Mouse (Mus musculus) stomach, embryonic 15.5 days (tissue): Measurements from ENCODE around the gene Lmntd1. TPM values are rescaled to one million over a fixed set of nuclear protein-coding genes. Genes with fewer than 3 reads are reported as not detected.

Experiments
- ATAC-seq: fragments of 200-750 bp; cut with Nextera tagmentation; 2 replicates; pipeline ENCODE4 v1.8.0; 2017; ENCODE audit warnings: low read depth, moderate number of reproducible peaks, moderate TSS enrichment; ENCODE audit not compliant: insufficient read depth, low FRiP score
- H3K27ac ChIP-seq: fragments of 300-500 bp; sonication (generic); 2 replicates; pipeline ENCODE4 v1.5.1; 2015; ENCODE audit warnings: mild to moderate bottlenecking, inconsistent platforms
- H3K27me3 ChIP-seq: fragments of 300-500 bp; sonication (generic); replicated peaks from 2 replicates; pipeline ENCODE4 v1.6.1; 2015; ENCODE audit warnings: inconsistent platforms
- H3K36me3 ChIP-seq: fragments of 300-500 bp; sonication (generic); 2 replicates; pipeline ENCODE4 v1.6.1; 2015; ENCODE audit warnings: inconsistent platforms
- H3K4me1 ChIP-seq: fragments of 300-500 bp; sonication (generic); 2 replicates; pipeline ENCODE4 v1.6.1; 2015; ENCODE audit warnings: inconsistent platforms
- H3K4me2 ChIP-seq: fragments of 300-500 bp; sonication (generic); 2 replicates; pipeline ENCODE4 v1.6.1; 2015; ENCODE audit warnings: mild to moderate bottlenecking, inconsistent platforms
- H3K4me3 ChIP-seq: fragments of 300-500 bp; sonication (generic); replicated peaks from 2 replicates; pipeline ENCODE4 v1.5.1; 2015; ENCODE audit warnings: inconsistent platforms
- H3K9ac ChIP-seq: fragments of 300-500 bp; sonication (generic); 2 replicates; pipeline ENCODE4 v1.6.1; 2015; ENCODE audit warnings: inconsistent platforms
- H3K9me3 ChIP-seq: fragments of 300-500 bp; sonication (generic); 2 replicates; pipeline ENCODE4 v1.6.1; 2016; ENCODE audit warnings: inconsistent platforms
- WGBS: fragments of 180-500 bp; shearing (Covaris S2); methylation state at CpG from one replicate; pipeline ENCODE4 v1.1.7; 2015; 5-methylcytosine and 5-hydroxymethylcytosine counted together
- polyA plus RNA-seq: library from polyadenylated mRNA; unstranded; fragments of >200 nt; fragmentation: Nextera tagmentation; extraction: Ambion mirVana; gene quantifications from 2 replicates; pipeline ENCODE4 v1.2.1, GENCODE M21; 2015

Gene Lmntd1
- polyA plus RNA-seq, 1 experiment from 2014 or later, result 1.3 TPM

GRCm38 (mm10) chr6:145420407-145420806 is 193.7 kb downstream of the Lmntd1 start:
- Histone ChIP-seq H3K36me3 (no peaks in the 10 kb centered on the region), H3K27ac (no peak overlapping the region), H3K4me1 (no peaks in the 10 kb centered on the region), H3K4me3 (no peak overlapping the region), H3K9ac (no peak overlapping the region), H3K4me2 (no peak overlapping the region), H3K9me3 (no peaks in the 10 kb centered on the region), H3K27me3 (no peaks in the 10 kb centered on the region)
- no peak for ATAC-seq
- 72% methylated on average over 4 of the region's 4 CpGs for whole genome bisulfite sequencing

GRCm38 (mm10) chr6:145418856-145419255 is 195.3 kb downstream of the Lmntd1 start:
- no peaks in the 10 kb centered on the region for H3K4me1 ChIP-seq
- 89% methylated on average over 5 of the region's 5 CpGs for WGBS
- ATAC-seq, result no peak

GRCm38 (mm10) chr6:145417720-145418440 is 196.2 kb downstream of the Lmntd1 start:
- H3K27me3 ChIP-seq, result no peaks in the 10 kb centered on the region
- H3K4me3 ChIP-seq, result no peak overlapping the region
- no peaks in the 10 kb centered on the region for H3K4me1 ChIP-seq
- no peaks in the 10 kb centered on the region for H3K9me3 ChIP-seq
- 70% methylated on average over 8 of the region's 8 CpGs for WGBS
- H3K4me2 ChIP-seq, result no peak overlapping the region
- no peaks in the 10 kb centered on the region for H3K36me3 ChIP-seq
- no peak overlapping the region for H3K27ac ChIP-seq
- no peak overlapping the region for H3K9ac ChIP-seq
- no peak for ATAC-seq

More at GRCm38 (mm10) chr6:145418856-145419255, 195.3 kb downstream of the Lmntd1 start:
- H3K9ac ChIP-seq, result no peak overlapping the region
- no peak overlapping the region for H3K27ac ChIP-seq
- no peaks in the 10 kb centered on the region for H3K36me3 ChIP-seq
- no peaks in the 10 kb centered on the region for H3K27me3 ChIP-seq
- no peak overlapping the region for H3K4me3 ChIP-seq
- H3K9me3 ChIP-seq, result no peaks in the 10 kb centered on the region
- H3K4me2 ChIP-seq, result no peak overlapping the region

GRCm38 (mm10) chr6:145417014-145417719 is 197.0 kb downstream of the Lmntd1 start:
- no peak overlapping the region for H3K9ac ChIP-seq
- no peak overlapping the region for H3K4me2 ChIP-seq
- no peaks in the 10 kb centered on the region for H3K4me1 ChIP-seq
- H3K27me3 ChIP-seq, result no peaks in the 10 kb centered on the region
- no peak for ATAC-seq
- no peak overlapping the region for H3K27ac ChIP-seq
- H3K9me3 ChIP-seq, result no peaks in the 10 kb centered on the region
- H3K36me3 ChIP-seq, result no peaks in the 10 kb centered on the region
- 57% methylated on average over 16 of the region's 16 CpGs for WGBS
- no peak overlapping the region for H3K4me3 ChIP-seq

DNA sequence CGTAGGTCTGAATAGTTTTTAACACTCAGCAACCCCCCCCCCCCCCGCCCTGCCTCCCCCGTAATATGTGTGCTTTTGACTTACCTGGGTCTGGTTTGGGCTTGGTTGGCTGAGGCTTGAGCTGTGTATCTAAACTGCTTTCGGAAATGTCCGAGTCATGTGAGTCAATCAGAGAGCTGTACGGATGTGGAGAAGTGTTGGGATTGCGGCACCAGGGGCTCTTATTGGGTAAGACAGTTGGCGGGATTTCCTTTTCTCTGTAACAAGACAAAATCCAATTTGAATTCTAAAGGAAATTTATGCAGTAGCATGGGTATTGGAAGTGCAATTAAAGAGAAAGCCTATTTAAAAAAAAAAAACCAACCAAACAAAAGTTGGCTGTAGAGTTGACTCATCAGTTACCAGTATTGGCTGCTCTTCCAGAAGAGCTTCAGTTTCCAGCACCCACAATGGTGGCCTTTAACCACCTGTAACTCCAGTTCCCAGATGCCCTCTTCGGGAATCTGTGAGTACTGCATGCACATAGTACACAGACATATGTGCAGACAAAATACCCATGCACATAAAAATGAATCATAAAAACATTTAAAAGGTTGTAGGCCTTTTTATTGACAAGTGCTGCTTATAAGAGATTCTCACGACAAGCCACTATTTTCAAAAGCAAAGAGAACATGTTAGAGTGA is 209.6 kb downstream of the Lmntd1 start:
- H3K4me1 ChIP-seq, result peaks cover 6% of the 10 kb centered on the region; the same call in 1 of the 2 replicates
- no peaks in the 10 kb centered on the region for H3K27me3 ChIP-seq
- no peak overlapping the region for H3K27ac ChIP-seq
- H3K9ac ChIP-seq, result no peak overlapping the region
- no peaks in the 10 kb centered on the region for H3K9me3 ChIP-seq
- H3K36me3 ChIP-seq, result no peaks in the 10 kb centered on the region
- no peak for ATAC-seq
- WGBS, result 83% methylated on average over 10 of the region's 10 CpGs
- no peak overlapping the region for H3K4me3 ChIP-seq
- H3K4me2 ChIP-seq, result no peak overlapping the region

GRCm38 (mm10) chr6:145401140-145401539 is 213.0 kb downstream of the Lmntd1 start:
- 24% methylated on average over 4 of the region's 4 CpGs for WGBS
- Histone ChIP-seq H3K9ac (no peak overlapping the region), H3K27ac (no peak overlapping the region), H3K36me3 (no peaks in the 10 kb centered on the region), H3K27me3 (no peaks in the 10 kb centered on the region), H3K4me3 (no peak overlapping the region), H3K4me2 (no peak overlapping the region), H3K4me1 (peaks cover 6% of the 10 kb centered on the region; the same call in 1 of the 2 replicates), H3K9me3 (no peaks in the 10 kb centered on the region)
- no peak for ATAC-seq

DNA sequence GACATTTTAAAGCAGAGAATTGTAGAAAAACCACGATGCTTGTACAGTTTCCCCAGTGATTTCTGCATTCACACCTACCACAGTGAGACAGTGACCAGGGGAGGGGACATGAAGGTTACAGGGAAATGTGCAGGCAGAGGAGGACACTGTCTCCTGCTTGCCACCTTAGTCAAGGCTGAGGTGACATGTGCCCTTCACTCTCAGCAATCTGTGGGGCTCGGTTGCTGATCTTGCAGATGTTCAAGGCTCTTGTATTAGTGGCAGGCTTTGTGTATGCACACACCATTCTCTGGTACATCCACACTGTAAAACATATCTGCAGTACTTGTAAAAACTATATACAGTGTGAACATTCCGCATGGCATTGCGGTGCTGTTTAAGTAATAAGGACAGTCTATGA is 216.2 kb downstream of the Lmntd1 start:
- ATAC-seq, result no peak
- H3K27ac ChIP-seq, result no peak overlapping the region
- no peaks in the 10 kb centered on the region for H3K27me3 ChIP-seq
- H3K9me3 ChIP-seq, result no peaks in the 10 kb centered on the region
- WGBS, result 83% methylated on average over 4 of the region's 4 CpGs
- H3K36me3 ChIP-seq, result no peaks in the 10 kb centered on the region
- no peak overlapping the region for H3K9ac ChIP-seq
- H3K4me1 ChIP-seq, result peaks cover 6% of the 10 kb centered on the region; the same call in 1 of the 2 replicates
- no peak overlapping the region for H3K4me3 ChIP-seq
- H3K4me2 ChIP-seq, result no peak overlapping the region

GRCm38 (mm10) chr6:145396534-145396933 is 217.6 kb downstream of the Lmntd1 start:
- Histone ChIP-seq H3K27ac (no peak overlapping the region), H3K36me3 (no peaks in the 10 kb centered on the region), H3K4me2 (no peak overlapping the region), H3K9me3 (no peaks in the 10 kb centered on the region), H3K4me3 (no peak overlapping the region), H3K4me1 (peaks cover 6% of the 10 kb centered on the region; the same call in 1 of the 2 replicates), H3K27me3 (no peaks in the 10 kb centered on the region), H3K9ac (no peak overlapping the region)
- 88% methylated on average over 2 of the region's 2 CpGs for WGBS
- ATAC-seq, result no peak

- no peak overlapping the region for H3K9ac ChIP-seq
- H3K27ac ChIP-seq, result 0 out of 2 replicates have a peak overlapping the region, but pooled peaks have one; percentile 3
- 51% methylated on average over 2 of the region's 2 CpGs for WGBS
- no peak overlapping the region for H3K4me2 ChIP-seq
- ATAC-seq, result no peak
- H3K27me3 ChIP-seq, result no peaks in the 10 kb centered on the region
- H3K36me3 ChIP-seq, result no peaks in the 10 kb centered on the region
- no peak overlapping the region for H3K4me3 ChIP-seq
- H3K4me1 ChIP-seq, result 0 out of 2 replicates have a peak, but pooled peaks cover 3% of the 10 kb centered on the region
- H3K9me3 ChIP-seq, result no peaks in the 10 kb centered on the region
Measured at GRCm38 (mm10) chr6:145390421-145390820, 223.7 kb downstream of the Lmntd1 start.

- Histone ChIP-seq H3K27me3 (no peaks in the 10 kb centered on the region), H3K4me2 (no peak overlapping the region), H3K4me3 (no peak overlapping the region), H3K9me3 (no peaks in the 10 kb centered on the region), H3K36me3 (no peaks in the 10 kb centered on the region), H3K4me1 (0 out of 2 replicates have a peak, but pooled peaks cover 3% of the 10 kb centered on the region), H3K27ac (0 out of 2 replicates have a peak overlapping the region, but pooled peaks have one; percentile 3), H3K9ac (no peak overlapping the region)
- WGBS, result 71% methylated on average over 7 of the region's 7 CpGs
- no peak for ATAC-seq
Measured at GRCm38 (mm10) chr6:145389904-145390303, 224.2 kb downstream of the Lmntd1 start.

DNA sequence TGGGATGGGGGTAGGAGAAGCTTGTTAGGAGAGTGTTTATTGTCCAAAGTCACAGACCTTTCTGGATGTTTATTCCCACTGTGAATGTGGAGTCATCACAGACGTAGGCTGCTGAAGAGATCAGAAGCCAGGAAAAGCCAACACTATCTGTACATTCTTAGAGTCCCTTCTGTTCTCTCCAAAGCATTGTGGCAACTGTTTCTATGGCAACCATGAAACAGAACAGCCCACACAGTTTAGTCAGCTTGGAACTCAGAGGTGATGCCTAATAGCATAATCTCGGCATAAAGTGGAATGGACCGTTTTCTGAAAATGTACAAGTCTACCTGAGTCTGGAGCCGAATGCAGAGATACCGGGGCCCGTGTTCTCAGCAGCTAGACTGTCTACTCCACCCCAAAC is 226.7 kb downstream of the Lmntd1 start:
- ATAC-seq, result no peak
- Histone ChIP-seq H3K4me3 (no peak overlapping the region), H3K27ac (no peak overlapping the region), H3K36me3 (no peaks in the 10 kb centered on the region), H3K27me3 (no peaks in the 10 kb centered on the region), H3K4me2 (no peak overlapping the region), H3K4me1 (0 out of 2 replicates have a peak, but pooled peaks cover 3% of the 10 kb centered on the region), H3K9ac (no peak overlapping the region), H3K9me3 (no peaks in the 10 kb centered on the region)
- 66% methylated on average over 6 of the region's 6 CpGs for WGBS
